Mouse (Mus musculus) small intestine, adult 2 months (tissue): ENCODE results near the gene Abcf1. TPM values are rescaled to one million over a fixed set of nuclear protein-coding genes. Genes with fewer than 3 reads are reported as not detected.
"Not testable (repeated sequence)": the region's sequence is repeated elsewhere in the genome, so short reads cannot be mapped to it uniquely, and the experiment has no call there.

Source experiments
- H3K27ac ChIP-seq: fragments of 200-500 bp; 2 replicates; pipeline ENCODE4 v1.5.1; 2012; ENCODE audit warnings: low read depth, low read length, control low read depth, inconsistent platforms; ENCODE audit not compliant: insufficient read depth
- H3K27me3 ChIP-seq: fragments of 200-500 bp; 2 replicates; pipeline ENCODE4 v1.6.1; 2012; ENCODE audit warnings: mild to moderate bottlenecking, moderate library complexity, low read length, inconsistent platforms; ENCODE audit not compliant: control insufficient read depth, insufficient read depth
- H3K36me3 ChIP-seq: fragments of 200-500 bp; 2 replicates; pipeline ENCODE4 v1.6.1; 2012; ENCODE audit warnings: mild to moderate bottlenecking, low read length, control low read depth, inconsistent platforms; ENCODE audit not compliant: control insufficient read depth, insufficient read depth
- H3K4me1 ChIP-seq: fragments of 200-500 bp; 2 replicates; pipeline ENCODE4 v1.6.1; 2012; ENCODE audit warnings: low read length, inconsistent platforms, mixed read lengths; ENCODE audit not compliant: control insufficient read depth, insufficient read depth, insufficient read length
- H3K4me3 ChIP-seq: fragments of 200-500 bp; 2 replicates; pipeline ENCODE4 v1.5.1; 2012; ENCODE audit warnings: low read depth, mild to moderate bottlenecking, control low read depth, inconsistent platforms, low read length, moderate library complexity
- CTCF ChIP-seq: fragments of 200-500 bp; IDR thresholded peaks from 2 replicates; pipeline ENCODE4 v1.5.1; 2012; ENCODE audit warnings: low read depth, mild to moderate bottlenecking, control low read depth, inconsistent platforms, low read length, moderate library complexity, mixed read lengths; ENCODE audit not compliant: insufficient replicate concordance, insufficient read length; ENCODE audit errors: extremely low read depth
- POLR2A ChIP-seq: fragments of 200-500 bp; IDR thresholded peaks from 2 replicates; pipeline ENCODE4 v1.6.1; 2012; ENCODE audit warnings: low read depth, mild to moderate bottlenecking, control low read depth, inconsistent platforms, low read length, moderate library complexity
- WGBS: fragments of 180-500 bp; shearing (Covaris S2); methylation state at CpG from one replicate; pipeline ENCODE4 v1.1.7; 2018; 5-methylcytosine and 5-hydroxymethylcytosine counted together
- polyA plus RNA-seq: library from polyadenylated mRNA; depleted of rRNA; stranded (reverse); fragments of >200 nt; gene quantifications from 2 replicates; pipeline ENCODE4 v1.2.3, GENCODE M21; 2012

The Abcf1 gene
- polyA plus RNA-seq, 1 experiment: 84.9 TPM

DNA sequence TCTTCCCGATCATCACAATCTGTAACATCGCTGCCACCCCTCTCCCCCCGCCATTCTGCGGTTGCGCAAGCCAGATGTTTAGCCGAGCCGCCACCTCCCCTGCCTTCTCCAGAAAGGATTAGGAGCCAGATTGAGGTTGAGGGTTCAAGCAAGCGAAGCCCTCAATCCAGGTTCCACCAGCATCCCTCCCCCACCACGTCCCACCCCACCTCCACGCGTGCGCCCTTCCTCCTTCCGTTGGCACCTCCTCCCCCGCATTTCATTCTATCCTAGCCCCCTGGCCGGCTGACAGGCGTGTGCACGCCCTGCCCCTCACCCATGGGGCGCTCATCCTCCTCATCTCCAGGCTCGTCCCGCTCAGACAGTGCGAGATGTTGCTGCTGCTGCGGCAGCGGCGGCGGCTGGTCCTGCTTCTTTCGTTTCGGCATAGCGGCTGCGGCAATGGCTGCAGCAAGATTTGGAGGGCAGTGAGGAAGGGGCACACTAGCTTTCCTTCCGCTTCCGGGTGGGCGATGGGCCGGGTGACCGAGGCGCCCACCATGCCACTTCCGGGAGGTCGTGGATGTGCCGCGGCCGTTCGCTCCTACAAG is 9.3 kb upstream of the Abcf1 start:
- Histone ChIP-seq H3K36me3 (peaks cover 23% of the 10 kb centered on the region), H3K4me3 (peak overlapping the region; percentile 75), H3K27me3 (no peaks in the 10 kb centered on the region), H3K27ac (peak overlapping the region; percentile 65), H3K4me1 (peaks cover 11% of the 10 kb centered on the region; the same call in 1 of the 2 replicates)
- TF ChIP-seq POLR2A: no peak
- under 1% methylated on average over 40 of the region's 41 CpGs for WGBS

DNA sequence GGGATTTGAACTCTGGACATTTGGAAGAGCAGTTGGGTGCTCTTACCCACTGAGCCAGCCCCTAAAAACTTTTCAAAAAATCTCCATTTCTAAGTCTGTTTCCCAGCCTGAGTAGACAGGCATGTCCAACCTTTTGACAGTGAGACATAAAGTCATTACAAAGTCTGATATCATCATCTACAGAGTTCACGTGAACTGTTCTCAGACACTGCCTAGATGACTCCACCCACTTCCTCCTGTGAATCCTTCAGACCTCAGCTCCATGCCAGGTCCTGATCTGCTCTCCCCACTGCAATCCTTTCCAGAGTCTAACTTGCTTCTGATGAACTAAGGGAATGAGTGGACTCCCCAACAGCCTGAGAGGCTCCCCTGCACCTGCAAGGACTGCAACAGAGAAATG is 2.6 kb upstream of the Abcf1 start:
- H3K27ac ChIP-seq: no peak overlapping the region
- H3K36me3 ChIP-seq: peaks cover 4% of the 10 kb centered on the region; the same call in 1 of the 2 replicates
- no peak overlapping the region for H3K4me3 ChIP-seq
- H3K4me1 ChIP-seq: peaks cover 10% of the 10 kb centered on the region; the same call in 1 of the 2 replicates
- no peaks in the 10 kb centered on the region for H3K27me3 ChIP-seq
- WGBS: 9% methylated on average over 1 of the region's 1 CpGs
- TF ChIP-seq POLR2A (no peak), CTCF (no peak)

DNA sequence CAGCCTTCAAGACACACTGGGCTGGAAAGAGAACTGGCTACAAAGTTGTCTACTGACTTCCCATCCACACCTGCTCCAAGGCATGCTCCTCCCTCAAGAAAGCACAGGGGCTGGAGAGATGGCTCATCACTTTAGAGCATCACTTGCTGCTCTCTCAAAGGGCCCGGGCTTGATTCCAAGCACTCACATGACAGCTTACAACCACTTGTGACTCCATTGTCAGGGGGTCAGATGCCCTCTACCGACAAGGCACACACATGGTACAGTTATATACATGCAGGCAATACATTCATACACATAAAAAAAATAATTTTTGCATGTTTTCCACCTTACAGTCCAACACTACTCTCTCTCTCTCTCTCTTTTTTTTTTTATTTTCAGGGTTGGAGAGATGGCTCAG is 1.9 kb downstream of the Abcf1 start:
- 85% methylated on average over 2 of the region's 2 CpGs for WGBS
- H3K4me1 ChIP-seq: peaks cover 10% of the 10 kb centered on the region; the same call in 1 of the 2 replicates
- TF ChIP-seq CTCF (no peak), POLR2A (no peak)
- H3K27ac ChIP-seq: no peak overlapping the region
- H3K4me3 ChIP-seq: no peak overlapping the region
- no peaks in the 10 kb centered on the region for H3K27me3 ChIP-seq
- H3K36me3 ChIP-seq: peaks cover 24% of the 10 kb centered on the region

GRCm38 (mm10) chr17:35963279-35963678 is 6.3 kb downstream of the Abcf1 start:
- H3K4me3 ChIP-seq: no peak overlapping the region
- 90% methylated on average over 10 of the region's 10 CpGs for WGBS
- H3K4me1 ChIP-seq: peaks cover under 1% of the 10 kb centered on the region; the same call in 1 of the 2 replicates
- TF ChIP-seq CTCF (no peak), POLR2A (no peak)
- H3K36me3 ChIP-seq: peaks cover 64% of the 10 kb centered on the region
- no peaks in the 10 kb centered on the region for H3K27me3 ChIP-seq
- no peak overlapping the region for H3K27ac ChIP-seq

GRCm38 (mm10) chr17:35958533-35959223 is 10.9 kb downstream of the Abcf1 start:
- no peak overlapping the region for H3K27ac ChIP-seq
- no peaks in the 10 kb centered on the region for H3K4me1 ChIP-seq
- H3K4me3 ChIP-seq: no peak overlapping the region
- WGBS: 95% methylated on average over 15 of the region's 15 CpGs
- no peak for TF ChIP-seq CTCF
- TF ChIP-seq POLR2A: no peak
- no peaks in the 10 kb centered on the region for H3K27me3 ChIP-seq
- H3K36me3 ChIP-seq: peaks cover 75% of the 10 kb centered on the region

- H3K4me3 ChIP-seq: no peak overlapping the region
- H3K27ac ChIP-seq: no peak overlapping the region
- H3K27me3 ChIP-seq: no peaks in the 10 kb centered on the region
- H3K36me3 ChIP-seq: peaks cover 39% of the 10 kb centered on the region
- TF ChIP-seq CTCF: no peak
- no peak for TF ChIP-seq POLR2A
- H3K4me1 ChIP-seq: no peaks in the 10 kb centered on the region
- WGBS: 75% methylated on average over 8 of the region's 8 CpGs
Observed at GRCm38 (mm10) chr17:35954665-35955064, 14.9 kb downstream of the Abcf1 start.

DNA sequence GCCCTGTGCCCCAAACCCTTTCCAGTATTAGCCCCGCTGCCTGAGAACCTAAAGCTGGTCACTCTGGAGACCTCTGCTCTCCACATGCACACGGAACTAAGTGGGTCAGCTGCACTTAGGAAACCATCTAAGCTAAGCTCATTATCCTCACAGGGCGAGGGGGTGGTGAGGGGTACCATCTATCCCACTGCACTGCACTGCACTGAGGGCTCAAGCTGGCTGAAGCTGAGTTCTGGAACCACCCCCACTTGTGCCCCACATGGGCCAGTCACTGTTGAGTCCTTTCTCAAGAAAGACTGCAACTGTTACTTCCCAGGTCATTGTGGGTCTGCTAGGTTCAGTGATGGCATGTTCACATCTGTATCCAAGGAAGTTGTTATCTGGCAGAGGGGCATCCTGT is 17.0 kb downstream of the Abcf1 start:
- not testable (repeated sequence) for H3K27me3 ChIP-seq, H3K4me1 ChIP-seq, H3K4me3 ChIP-seq, H3K27ac ChIP-seq
- H3K36me3 ChIP-seq: peaks cover 18% of the 10 kb centered on the region
- WGBS: 86% methylated on average over 3 of the region's 3 CpGs

- not testable (repeated sequence) for H3K36me3 ChIP-seq, H3K27me3 ChIP-seq, H3K4me3 ChIP-seq, H3K27ac ChIP-seq, H3K4me1 ChIP-seq
Observed at GRCm38 (mm10) chr17:35950946-35951345, 18.6 kb downstream of the Abcf1 start.
